8 mouse cellular contexts compared by ENCODE assay signal in the genomic region with DNA sequence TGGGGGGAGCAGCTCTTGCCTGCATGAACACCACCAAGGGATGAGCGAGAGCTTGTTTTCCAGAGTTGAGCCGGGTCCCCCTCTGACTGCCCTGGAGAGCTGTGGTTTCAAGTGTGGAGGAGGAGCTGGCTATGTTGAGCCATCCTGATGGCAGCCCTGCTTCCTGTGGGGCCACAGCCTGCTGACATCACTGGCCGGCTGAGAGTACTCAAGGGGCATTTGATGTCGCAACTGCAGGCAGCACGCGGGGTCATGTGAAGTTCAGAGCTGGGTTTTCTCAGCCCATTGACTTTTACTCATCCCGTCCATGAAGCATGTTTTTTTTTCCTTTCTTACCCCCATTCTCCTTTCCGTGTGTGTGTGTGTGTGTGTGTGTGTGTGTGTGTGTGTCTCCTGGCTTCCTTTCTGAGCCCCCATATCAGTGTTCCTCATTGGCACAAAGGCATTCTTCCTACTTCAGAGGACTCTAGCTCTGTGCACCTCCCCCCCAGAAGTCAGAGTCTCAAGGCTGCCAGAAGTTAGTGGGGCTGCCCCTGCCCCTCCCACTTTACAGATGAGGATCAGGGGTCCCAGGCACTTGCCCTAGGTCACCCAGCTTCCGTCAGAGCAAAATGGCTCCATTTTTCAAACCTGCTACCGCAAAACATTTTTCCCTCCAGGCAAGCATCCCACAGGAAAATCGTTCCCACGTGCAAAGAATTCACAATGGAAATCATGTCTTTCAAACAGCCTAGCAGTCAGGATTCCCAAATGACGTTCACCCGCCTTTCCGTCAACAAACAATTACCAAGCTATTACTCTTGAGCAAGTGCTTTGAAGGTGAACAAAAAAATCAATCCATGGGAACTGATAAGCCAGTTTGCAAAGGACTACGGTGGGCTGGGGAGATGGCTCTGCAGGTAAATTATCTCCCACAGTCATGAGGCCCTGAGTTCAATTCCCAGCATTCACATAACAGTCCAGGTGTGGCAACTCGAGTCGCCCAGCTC. TPM values are rescaled to one million over a fixed set of nuclear protein-coding genes. Genes with fewer than 3 reads are reported as not detected.
DNase-seq lines count a peak whose midpoint lies in the region; ATAC-seq lines count a peak whose summit lies in the region.

No protein-coding gene starts in this region.

- 35% methylated on average over 17 of the region's 18 CpGs for WGBS in hindbrain, embryonic 11.5 days
- 35% methylated on average over 18 of the region's 18 CpGs for WGBS in hindbrain, embryonic 16.5 days
- 23% methylated on average over 18 of the region's 18 CpGs for WGBS in heart, embryonic 14.5 days

- peaks cover 2% of the 10 kb centered on the region; the same call in 1 of the 2 replicates for H3K4me1 ChIP-seq in hindbrain, embryonic 11.5 days (replicated peaks; ENCODE audit: control insufficient read depth, insufficient read depth, low read length)
- H3K4me1 ChIP-seq in hindbrain, embryonic 16.5 days (ENCODE audit: control insufficient read depth, insufficient read depth, low read depth, low read length), result peaks cover 12% of the 10 kb centered on the region
- peaks cover 68 to 81% of the 10 kb centered on the region in 2 experiments for H3K4me1 ChIP-seq in heart, embryonic 14.5 days (ENCODE audit: control insufficient read depth in 2 of 2, insufficient read depth in 2 of 2, low read length in 2 of 2)
- H3K4me1 ChIP-seq in megakaryocyte, embryonic 14.5 days, result peaks cover 100% of the 10 kb centered on the region

- no peak overlapping the region for H3K9ac ChIP-seq in hindbrain, embryonic 11.5 days (ENCODE audit: low read depth, low read length)
- H3K9ac ChIP-seq in hindbrain, embryonic 16.5 days (ENCODE audit: low read depth, low read length), result no peak overlapping the region
- H3K9ac ChIP-seq in heart, embryonic 14.5 days (ENCODE audit: low read length), result peak overlapping the region; percentile 49

- H3K36me3 ChIP-seq in hindbrain, embryonic 11.5 days (ENCODE audit: control insufficient read depth, insufficient read depth, low read length), result no peaks in the 10 kb centered on the region
- H3K36me3 ChIP-seq in hindbrain, embryonic 16.5 days (ENCODE audit: control insufficient read depth, insufficient read depth, low read length), result no peaks in the 10 kb centered on the region
- H3K36me3 ChIP-seq in heart, embryonic 14.5 days (ENCODE audit: control insufficient read depth, insufficient read depth, low read length), result no peaks in the 10 kb centered on the region
- peaks cover 44% of the 10 kb centered on the region for H3K36me3 ChIP-seq in megakaryocyte, embryonic 14.5 days (replicated peaks; ENCODE audit: low read length)

- no peak overlapping the region for H3K4me2 ChIP-seq in hindbrain, embryonic 11.5 days (replicated peaks; ENCODE audit: low read depth, low read length)
- H3K4me2 ChIP-seq in hindbrain, embryonic 16.5 days (ENCODE audit: low read length), result no peak overlapping the region
- H3K4me2 ChIP-seq in heart, embryonic 14.5 days (ENCODE audit: low read length), result peak overlapping the region; percentile 47

- H3K27ac ChIP-seq in hindbrain, embryonic 11.5 days (ENCODE audit: low read depth, low read length), result 0 out of 2 replicates have a peak overlapping the region, but pooled peaks have one; percentile 17
- no peak overlapping the region for H3K27ac ChIP-seq in hindbrain, embryonic 16.5 days (ENCODE audit: low read depth, low read length)
- peak overlapping the region; percentile 70 to 81 for H3K27ac ChIP-seq in heart, embryonic 14.5 days (replicated peaks in 1 of 2; ENCODE audit: control insufficient read depth in 1 of 2, insufficient read depth in 1 of 2, low read depth in 2 of 2, low read length in 2 of 2)

- H3K4me3 ChIP-seq in hindbrain, embryonic 11.5 days (ENCODE audit: low read depth, low read length), result no peak overlapping the region
- H3K4me3 ChIP-seq in hindbrain, embryonic 16.5 days (ENCODE audit: low read length), result no peak overlapping the region
- H3K4me3 ChIP-seq in heart, embryonic 14.5 days (ENCODE audit: control insufficient read depth in 1 of 2, insufficient read depth in 1 of 2, low read depth in 1 of 2, low read length in 2 of 2), result no peak overlapping the region
- H3K4me3 ChIP-seq in megakaryocyte, embryonic 14.5 days (replicated peaks), result peak overlapping the region; percentile 85

- 0 out of 2 replicates have a peak, but pooled peaks have one; percentile 30 for ATAC-seq in hindbrain, embryonic 11.5 days (ENCODE audit: low FRiP score)
- no peak for ATAC-seq in hindbrain, embryonic 16.5 days
- peak; percentile 91 for ATAC-seq in common myeloid progenitor, adult 5-6 weeks (replicated peaks; ENCODE audit: low read depth, poor library complexity, severe bottlenecking)
- peak; percentile 67; the same call in 1 of the 2 replicates for ATAC-seq in heart, embryonic 14.5 days (ENCODE audit: insufficient number of reproducible peaks, insufficient read depth, low FRiP score, low read depth)

- H3K9me3 ChIP-seq in hindbrain, embryonic 11.5 days (ENCODE audit: control insufficient read depth, low read length), result no peaks in the 10 kb centered on the region
- H3K9me3 ChIP-seq in hindbrain, embryonic 16.5 days (ENCODE audit: control insufficient read depth, low read length), result no peaks in the 10 kb centered on the region
- no peaks in the 10 kb centered on the region for H3K9me3 ChIP-seq in heart, embryonic 14.5 days (ENCODE audit: control insufficient read depth, low read length)
- no peaks in the 10 kb centered on the region for H3K9me3 ChIP-seq in megakaryocyte, embryonic 14.5 days

- no peaks in the 10 kb centered on the region for H3K27me3 ChIP-seq in hindbrain, embryonic 11.5 days (ENCODE audit: control insufficient read depth, insufficient read depth, low read length)
- H3K27me3 ChIP-seq in hindbrain, embryonic 16.5 days (replicated peaks; ENCODE audit: control insufficient read depth, insufficient read depth, low read length), result no peaks in the 10 kb centered on the region
- H3K27me3 ChIP-seq in heart, embryonic 14.5 days (ENCODE audit: control insufficient read depth, insufficient read depth, low read length), result no peaks in the 10 kb centered on the region
- H3K27me3 ChIP-seq in megakaryocyte, embryonic 14.5 days (replicated peaks), result no peaks in the 10 kb centered on the region

- peak; percentile 34 for DNase-seq in hindbrain, embryonic 11.5 days (ENCODE audit: low spot score)
- peak; percentile 80 to 93 for DNase-seq in kidney, postnatal 25 days
- DNase-seq in cerebellum, adult 8-10 months, result no peak
- no peak for DNase-seq in layer of hippocampus, postnatal 14 days (ENCODE audit: low spot score in 2 of 2)

RNA-seq across cellular contexts. Expression of a gene that starts 41.4 kb away (rescaled TPM):
- 13.9 and 16.0 TPM in 2 replicates for polyA plus RNA-seq in hindbrain, embryonic 11.5 days (2014; fragmentation: Nextera tagmentation; extraction: Ambion mirVana)
- polyA plus RNA-seq in hindbrain, embryonic 16.5 days (2015; fragmentation: Nextera tagmentation; extraction: Ambion mirVana), result 7.7 and 9.3 TPM in 2 replicates
- 19.2 and 39.1 TPM in 2 replicates for total RNA-seq in common myeloid progenitor, adult 5-6 weeks (2017)
- polyA plus RNA-seq in heart, embryonic 14.5 days (2014; fragmentation: Nextera tagmentation; extraction: Ambion mirVana), result 7.6 and 10.4 TPM in 2 replicates
- polyA plus RNA-seq in megakaryocyte, embryonic 14.5 days (2012; ENCODE audit: insufficient read depth, low replicate concordance), result 2.8 and 5.9 TPM in 2 replicates
- total RNA-seq in layer of hippocampus, postnatal 14 days (2021), result 10 to 100 TPM; 18.9 to 24.3 TPM

Comparison
In these comparisons a context has a peak if more than half of its experiments do, and no peak if none do; other contexts are left out.
1. DNase-seq: peak in hindbrain, embryonic 11.5 days (single experiment) and kidney, postnatal 25 days (2 of 2); none in cerebellum, adult 8-10 months (single experiment) and layer of hippocampus, postnatal 14 days (0 of 2).